Mouse (Mus musculus) ES-E14 (cell line): ENCODE results near the gene Acsl4.

Experiments
- CHD2 ChIP-seq: IDR thresholded peaks from 2 replicates; pipeline ENCODE4 v1.6.1; 2014; ENCODE audit warnings: mild to moderate bottlenecking, low read depth, low read length, inconsistent platforms
- HCFC1 ChIP-seq: IDR thresholded peaks from 2 replicates; pipeline ENCODE4 v1.6.1; 2012; ENCODE audit warnings: low read length, inconsistent platforms, borderline replicate concordance; ENCODE audit not compliant: insufficient read depth
- MAFK ChIP-seq: IDR thresholded peaks from 2 replicates; pipeline ENCODE4 v1.6.1; 2014; ENCODE audit warnings: mild to moderate bottlenecking, low read depth, low read length, inconsistent platforms; ENCODE audit not compliant: insufficient read depth
- ZC3H11A ChIP-seq: IDR thresholded peaks from 2 replicates; pipeline ENCODE4 v1.6.1; 2012; ENCODE audit warnings: low read depth, mild to moderate bottlenecking, inconsistent platforms, low read length, borderline replicate concordance
- ZNF384 ChIP-seq: IDR thresholded peaks from 2 replicates; pipeline ENCODE4 v1.6.1; 2012; ENCODE audit warnings: low read depth, low read length, inconsistent platforms

- TF ChIP-seq MAFK, result no peak
- no peak for TF ChIP-seq ZC3H11A
- no peak for TF ChIP-seq ZNF384
- TF ChIP-seq HCFC1, result no peak
- TF ChIP-seq CHD2, result no peak
These were observed 13.0 kb downstream of the Acsl4 start for GRCm38 (mm10) chrX:142377358-142377757.
